Mouse (Mus musculus): Measurements from ENCODE around the gene Neurog2.

The Neurog2 gene

GRCm38 (mm10) chr3:127646156-127646825 is 13.4 kb downstream of the Neurog2 start:
- DNase-seq (ENCODE audit: low read depth) = no peak

GRCm38 (mm10) chr3:127651742-127652653 is 19.1 kb downstream of the Neurog2 start:
- no peak for DNase-seq (ENCODE audit: low read depth)

- no peak for DNase-seq (ENCODE audit: low read depth)
These were observed 27.8 kb downstream of the Neurog2 start for GRCm38 (mm10) chr3:127660712-127661111.

- DNase-seq (ENCODE audit: low read depth) = no peak
These were observed 29.0 kb downstream of the Neurog2 start for GRCm38 (mm10) chr3:127661646-127662531.

- no peak for DNase-seq (ENCODE audit: low read depth)
These were observed 46.8 kb downstream of the Neurog2 start for GRCm38 (mm10) chr3:127679703-127680102.

All from c-Kit-positive CD71-positive TER-119-negative erythroid progenitor cells, embryonic 14.5 days (primary cell).